Mouse (Mus musculus) midbrain, embryonic 14.5 days (tissue): ENCODE data around the gene Eef1akmt2. TPM values are rescaled to one million over a fixed set of nuclear protein-coding genes. Genes with fewer than 3 reads are reported as not detected.

Experiments used
- ATAC-seq: fragments of 200-750 bp; cut with Nextera tagmentation; 2 replicates; pipeline ENCODE4 v1.8.0; 2017; ENCODE audit warnings: moderate number of reproducible peaks, moderate library complexity; ENCODE audit not compliant: low FRiP score, low TSS enrichment
- DNase-seq: peaks from one replicate; pipeline ENCODE4 v3.0.0-alpha.2; 2015
- H3K27ac ChIP-seq: fragments of 300-500 bp; sonication (generic); replicated peaks from 2 replicates; pipeline ENCODE4 v1.5.1; 2014; ENCODE audit warnings: mild to moderate bottlenecking, low read depth, low read length, moderate library complexity
- H3K27me3 ChIP-seq: fragments of 300-500 bp; sonication (generic); 2 replicates; pipeline ENCODE4 v1.6.1; 2014; ENCODE audit warnings: low read length, control low read depth, mixed read lengths; ENCODE audit not compliant: control insufficient read depth, insufficient read depth
- H3K36me3 ChIP-seq: fragments of 300-500 bp; sonication (generic); 2 replicates; pipeline ENCODE4 v1.6.1; 2014; ENCODE audit warnings: low read length, control low read depth; ENCODE audit not compliant: control insufficient read depth, insufficient read depth
- H3K4me1 ChIP-seq: fragments of 300-500 bp; sonication (generic); 2 replicates; pipeline ENCODE4 v1.6.1; 2014; ENCODE audit warnings: mild to moderate bottlenecking, antibody characterized with exemption, low read length, control low read depth; ENCODE audit not compliant: control insufficient read depth, insufficient read depth
- H3K4me2 ChIP-seq: fragments of 300-500 bp; sonication (generic); 2 replicates; pipeline ENCODE4 v1.6.1; 2014; ENCODE audit warnings: mild to moderate bottlenecking, low read length, moderate library complexity
- H3K4me3 ChIP-seq: fragments of 300-500 bp; sonication (generic); replicated peaks from 2 replicates; pipeline ENCODE4 v1.5.1; 2014; ENCODE audit warnings: low read depth, low read length
- H3K9ac ChIP-seq: fragments of 300-500 bp; sonication (generic); replicated peaks from 2 replicates; pipeline ENCODE4 v1.6.1; 2014; ENCODE audit warnings: mild to moderate bottlenecking, low read length, moderate library complexity
- H3K9me3 ChIP-seq: fragments of 300-500 bp; sonication (generic); 2 replicates; pipeline ENCODE4 v1.6.1; 2016; ENCODE audit warnings: low read length, control low read depth, mixed read lengths; ENCODE audit not compliant: control insufficient read depth
- WGBS: fragments of 180-500 bp; shearing (Covaris S2); extraction: QIAGEN DNeasy Blood & Tissue Kit; methylation state at CpG from one replicate; pipeline ENCODE4 v1.1.7; 2014; 5-methylcytosine and 5-hydroxymethylcytosine counted together
- polyA plus RNA-seq: library from polyadenylated mRNA; unstranded; fragments of >200 nt; fragmentation: Nextera tagmentation; extraction: Ambion mirVana; gene quantifications from 2 replicates; pipeline ENCODE4 v1.2.1, GENCODE M21; 2014

The Eef1akmt2 gene
- 90.0 and 92.6 TPM in 2 replicates for polyA plus RNA-seq

DNA sequence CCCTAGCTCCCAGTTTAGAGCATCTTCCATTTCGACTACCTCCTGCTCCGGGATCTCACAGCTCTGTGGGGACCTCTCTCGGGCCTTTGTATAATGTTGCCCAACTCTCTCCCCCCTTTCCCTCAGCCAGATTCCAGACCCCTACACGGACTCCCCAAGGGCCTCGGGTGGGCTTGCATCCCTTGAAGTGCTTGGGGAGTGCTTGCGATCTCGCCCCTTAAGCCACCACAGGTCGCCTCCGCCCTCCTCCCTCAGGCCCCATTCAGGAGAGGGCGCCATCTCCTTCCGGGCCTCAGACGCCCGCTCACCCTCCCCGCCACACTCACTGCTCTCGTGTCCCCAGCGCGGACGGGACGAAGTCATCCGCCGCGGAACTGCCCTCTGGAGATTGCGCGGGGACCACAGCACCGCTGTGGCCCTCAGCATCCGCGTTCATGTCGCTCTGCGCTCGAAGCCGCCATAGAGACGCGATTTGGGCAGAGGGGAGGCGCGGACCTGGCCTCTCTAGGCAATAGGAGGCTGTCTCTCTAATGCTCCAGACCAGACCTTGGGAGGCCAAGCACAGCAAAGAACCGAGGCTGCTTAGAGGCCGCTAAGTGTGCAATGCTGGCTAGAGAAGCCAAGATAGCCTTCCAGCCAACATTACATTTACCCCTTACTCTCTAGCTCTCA, at the start of gene Eef1akmt2:
Eef1akmt2 (minus strand) TSS at position 501 of the 672 bp plus-strand sequence.
- ATAC-seq (peak; percentile 92), DNase-seq (peak; percentile 94)
- peak within 1 kb of the TSS; percentile 87 for H3K9ac ChIP-seq
- WGBS: under 1% methylated on average over 37 of the region's 37 CpGs
- no peaks in the 10 kb centered on the region for H3K9me3 ChIP-seq
- peak within 1 kb of the TSS; percentile 96 for H3K27ac ChIP-seq
- H3K36me3 ChIP-seq: peaks cover 26% of the 10 kb centered on the region
- peak within 1 kb of the TSS; percentile 48 for H3K4me2 ChIP-seq
- peaks cover 4% of the 10 kb centered on the region for H3K4me1 ChIP-seq
- H3K4me3 ChIP-seq: peak within 1 kb of the TSS; percentile 47
- H3K27me3 ChIP-seq: no peaks in the 10 kb centered on the region

DNA sequence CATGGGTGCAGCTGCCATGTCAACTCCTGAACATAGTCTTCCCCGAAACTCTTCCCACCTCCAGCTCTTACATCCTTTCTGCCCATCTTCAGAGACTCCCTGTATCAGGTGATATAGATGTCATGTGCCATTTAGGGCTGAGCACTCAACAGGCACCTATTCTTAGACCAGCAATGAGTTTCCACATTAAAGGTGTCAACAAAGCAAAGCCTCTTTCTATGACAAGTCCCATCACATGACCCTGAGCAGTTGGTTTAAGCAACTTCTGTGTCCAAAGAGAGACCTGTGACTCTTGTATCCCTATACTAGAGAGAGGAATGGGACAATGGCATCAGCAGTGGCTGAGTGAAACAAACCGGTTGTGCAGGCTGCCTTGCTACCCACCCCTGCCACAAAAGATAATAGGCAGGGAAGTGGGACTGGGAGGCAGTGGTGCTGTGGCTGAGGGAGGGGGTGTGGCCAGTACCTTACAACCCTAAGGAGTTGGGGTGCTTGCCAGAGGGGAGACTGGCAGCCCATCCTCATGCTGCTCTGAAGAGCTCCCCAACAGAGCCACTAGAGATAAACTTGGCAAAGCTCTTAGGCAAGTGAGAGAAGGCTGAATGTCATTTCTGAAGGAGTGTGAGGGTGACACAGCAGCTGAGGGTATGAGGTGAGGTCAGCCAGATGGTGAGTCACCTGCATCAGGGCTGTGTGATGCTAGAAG, 48.5 kb upstream of the Eef1akmt2 start:
- Histone ChIP-seq H3K27ac (no peak overlapping the region), H3K9me3 (no peaks in the 10 kb centered on the region), H3K4me2 (no peak overlapping the region), H3K27me3 (no peaks in the 10 kb centered on the region), H3K36me3 (no peaks in the 10 kb centered on the region), H3K4me1 (no peaks in the 10 kb centered on the region), H3K9ac (no peak overlapping the region), H3K4me3 (no peak overlapping the region)
- DNase-seq (no peak), ATAC-seq (no peak)
- 63% methylated on average over 2 of the region's 2 CpGs for WGBS

DNA sequence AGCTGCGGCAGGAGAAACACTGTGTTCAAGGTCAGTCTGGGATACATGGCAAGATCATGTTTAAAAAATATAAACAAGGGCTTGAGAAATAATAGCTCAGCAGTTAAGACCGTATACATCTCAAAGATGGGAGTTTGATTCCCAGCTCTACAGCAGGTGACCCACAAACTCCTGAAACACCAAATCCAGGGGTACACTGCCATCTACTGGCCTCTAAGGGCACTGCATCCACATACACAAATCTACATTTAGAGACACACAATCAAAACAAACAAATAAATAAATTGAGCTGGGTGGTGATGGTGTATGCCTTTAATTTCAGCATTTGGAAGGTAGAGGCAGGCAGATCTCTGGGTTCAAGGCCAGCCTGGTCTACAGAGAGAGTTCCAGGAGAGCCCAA, 45.8 kb upstream of the Eef1akmt2 start:
- no peak overlapping the region for H3K27ac ChIP-seq
- 93% methylated on average over 2 of the region's 2 CpGs for WGBS
- no peaks in the 10 kb centered on the region for H3K27me3 ChIP-seq
- no peak overlapping the region for H3K4me2 ChIP-seq
- DNase-seq (no peak), ATAC-seq (no peak)
- H3K4me1 ChIP-seq: no peaks in the 10 kb centered on the region
- H3K9ac ChIP-seq: no peak overlapping the region
- no peaks in the 10 kb centered on the region for H3K9me3 ChIP-seq
- H3K4me3 ChIP-seq: no peak overlapping the region
- H3K36me3 ChIP-seq: no peaks in the 10 kb centered on the region

DNA sequence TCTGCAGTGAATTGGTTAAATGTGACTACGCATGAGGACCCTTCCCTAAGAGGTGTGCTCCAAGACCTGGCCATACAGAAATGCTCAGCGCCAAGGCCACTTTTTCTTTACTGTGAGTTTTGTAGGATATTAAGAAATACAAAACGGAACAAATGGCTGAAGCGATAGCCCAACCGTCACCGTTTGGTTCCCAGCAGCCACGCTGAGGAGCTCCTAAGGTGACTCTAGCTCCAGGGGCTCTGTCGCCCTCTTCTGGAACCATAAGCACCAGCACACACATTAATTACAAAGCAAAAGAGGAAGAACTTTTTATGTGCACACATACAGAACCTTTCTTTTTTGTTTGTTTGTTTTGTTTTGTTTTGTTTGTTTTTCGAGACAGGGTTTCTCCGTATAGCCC, 44.8 kb upstream of the Eef1akmt2 start:
- Histone ChIP-seq H3K27ac (no peak overlapping the region), H3K4me2 (no peak overlapping the region), H3K36me3 (no peaks in the 10 kb centered on the region), H3K9ac (no peak overlapping the region), H3K4me1 (no peaks in the 10 kb centered on the region), H3K9me3 (no peaks in the 10 kb centered on the region), H3K4me3 (no peak overlapping the region), H3K27me3 (no peaks in the 10 kb centered on the region)
- 89% methylated on average over 10 of the region's 10 CpGs for WGBS
- DNase-seq: no peak
- no peak for ATAC-seq

DNA sequence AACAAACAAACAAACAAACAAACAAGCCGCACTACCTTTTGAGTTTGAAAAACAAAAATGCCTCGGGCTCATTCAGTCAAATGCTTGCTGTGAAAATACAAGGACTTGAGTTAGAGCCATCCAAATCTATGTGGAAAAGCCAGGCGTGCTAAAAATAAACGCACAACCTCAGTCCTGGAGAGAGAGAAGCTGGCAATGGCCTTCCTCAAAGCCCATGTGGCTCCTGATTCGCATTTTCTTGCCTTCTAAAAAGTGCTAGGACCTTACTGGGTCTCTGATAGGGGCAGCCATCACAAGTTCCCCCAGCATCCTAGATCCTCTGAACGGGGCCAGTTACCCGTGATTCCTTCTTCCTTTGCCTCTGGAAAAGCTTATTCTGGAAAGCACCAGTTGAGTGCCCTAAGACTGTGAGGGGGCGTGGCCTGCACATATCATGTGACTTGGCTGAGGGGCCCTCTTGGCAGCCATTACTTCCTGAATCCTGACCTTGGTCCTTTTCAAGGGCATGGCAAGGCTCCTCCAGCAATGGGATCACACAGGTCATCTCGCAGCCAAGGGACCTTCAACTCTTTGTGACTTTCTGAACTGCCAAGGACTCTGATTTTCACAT, 43.8 kb upstream of the Eef1akmt2 start:
- Histone ChIP-seq H3K9ac (no peak overlapping the region), H3K27me3 (no peaks in the 10 kb centered on the region), H3K36me3 (no peaks in the 10 kb centered on the region), H3K4me2 (no peak overlapping the region), H3K4me1 (no peaks in the 10 kb centered on the region), H3K27ac (no peak overlapping the region), H3K9me3 (no peaks in the 10 kb centered on the region), H3K4me3 (no peak overlapping the region)
- ATAC-seq (no peak), DNase-seq (no peak)
- WGBS: 88% methylated on average over 9 of the region's 9 CpGs

DNA sequence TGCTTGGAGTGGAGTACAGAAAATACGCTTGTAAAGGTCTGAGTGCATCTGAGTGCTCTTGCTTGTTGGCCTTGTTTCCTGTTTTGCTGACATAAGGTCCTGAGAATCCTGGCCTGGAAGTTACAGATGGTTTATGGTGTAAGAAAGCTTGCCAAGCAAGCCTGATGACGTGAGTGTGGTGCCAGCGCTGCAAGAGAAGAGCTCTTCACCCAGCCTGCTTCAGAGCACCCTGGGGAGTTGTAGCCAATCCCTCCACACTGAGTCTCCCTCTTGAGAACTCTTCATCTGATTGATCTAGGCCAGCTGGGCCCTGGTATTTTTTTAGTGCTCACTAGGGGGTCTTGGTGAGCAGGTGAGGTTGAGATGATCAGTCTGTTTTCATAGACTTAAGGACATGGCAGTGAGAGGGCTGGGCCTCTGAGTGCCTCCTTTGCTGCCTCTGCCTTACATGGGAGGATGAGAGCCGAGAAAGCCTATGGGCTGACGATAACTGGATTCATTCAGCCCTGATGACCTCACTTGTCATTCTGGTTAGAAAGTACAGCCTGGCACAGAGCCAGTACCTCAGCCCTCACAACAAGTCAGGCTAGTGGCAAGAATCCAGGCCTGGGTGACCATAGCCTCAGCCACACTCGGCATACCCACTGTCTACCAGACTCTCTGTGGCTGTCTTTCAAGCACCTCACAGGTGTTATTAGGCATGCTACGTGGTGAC, 42.5 kb upstream of the Eef1akmt2 start:
- ATAC-seq (no peak), DNase-seq (peak; percentile 6)
- Histone ChIP-seq H3K36me3 (no peaks in the 10 kb centered on the region), H3K27ac (no peak overlapping the region), H3K9me3 (no peaks in the 10 kb centered on the region), H3K4me1 (no peaks in the 10 kb centered on the region), H3K9ac (no peak overlapping the region), H3K4me2 (no peak overlapping the region), H3K4me3 (no peak overlapping the region), H3K27me3 (no peaks in the 10 kb centered on the region)
- 72% methylated on average over 7 of the region's 7 CpGs for WGBS

DNA sequence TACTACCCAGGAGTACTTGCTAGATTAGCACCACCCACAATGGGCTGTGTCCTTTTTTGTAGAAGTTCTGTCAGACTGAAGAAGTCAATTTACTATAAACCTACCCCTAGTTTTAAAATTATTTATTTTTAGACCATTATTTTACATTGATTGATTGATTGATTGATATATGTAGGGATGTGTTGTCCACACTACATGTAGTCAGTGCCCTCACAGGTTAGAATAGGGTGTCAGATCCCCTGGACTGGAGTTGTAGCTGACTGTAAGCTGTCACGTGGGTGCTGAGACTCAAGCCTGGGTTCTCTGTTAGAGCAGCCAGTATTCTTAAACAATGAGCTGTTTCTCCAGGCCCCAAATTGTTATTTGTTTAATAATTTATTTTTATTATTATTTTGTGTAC, 40.9 kb upstream of the Eef1akmt2 start:
- WGBS: 77% methylated on average over 1 of the region's 1 CpGs

DNA sequence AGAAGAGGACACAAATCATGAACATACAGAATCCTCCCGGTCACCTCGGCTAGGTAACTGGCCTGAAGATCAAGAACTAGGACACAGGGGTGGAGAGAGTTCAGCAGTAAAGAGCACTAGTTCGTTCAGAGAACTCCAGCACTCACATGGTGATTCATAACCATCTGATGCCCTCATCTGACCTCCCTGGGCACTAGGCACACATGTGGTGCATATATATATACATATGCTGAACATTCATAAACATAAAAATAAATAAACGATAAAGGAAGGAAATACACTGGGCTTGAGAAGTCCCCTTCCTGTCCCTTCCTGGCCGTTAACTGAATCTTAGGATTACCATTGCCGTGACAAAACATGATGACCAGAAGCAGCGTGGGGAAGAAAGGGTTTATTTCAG, 40.3 kb upstream of the Eef1akmt2 start:
- Histone ChIP-seq H3K36me3 (no peaks in the 10 kb centered on the region), H3K4me1 (no peaks in the 10 kb centered on the region), H3K27me3 (no peaks in the 10 kb centered on the region), H3K9me3 (no peaks in the 10 kb centered on the region), H3K4me3 (no peak overlapping the region), H3K9ac (no peak overlapping the region), H3K4me2 (no peak overlapping the region), H3K27ac (no peak overlapping the region)
- DNase-seq (no peak), ATAC-seq (no peak)
- WGBS: 86% methylated on average over 7 of the region's 7 CpGs

More for the DNA sequence above, 40.9 kb upstream of the Eef1akmt2 start:
- ATAC-seq: no peak
- Histone ChIP-seq H3K4me3 (no peak overlapping the region), H3K9me3 (no peaks in the 10 kb centered on the region), H3K36me3 (no peaks in the 10 kb centered on the region), H3K4me2 (no peak overlapping the region), H3K27ac (no peak overlapping the region), H3K4me1 (no peaks in the 10 kb centered on the region), H3K27me3 (no peaks in the 10 kb centered on the region), H3K9ac (no peak overlapping the region)
- no peak for DNase-seq
